Mouse (Mus musculus): ENCODE data around the gene Art4. TPM values are rescaled to one million over a fixed set of nuclear protein-coding genes. Genes with fewer than 3 reads are reported as not detected.

Gene Art4
- polyA plus RNA-seq, 1 experiment from 2014 or later: 0.55 TPM

- peak; percentile 79 for ATAC-seq (ENCODE audit: low FRiP score)
- under 1% methylated on average over 50 of the region's 50 CpGs for WGBS
- peak within 1 kb of the TSS; percentile 66 for H3K4me3 ChIP-seq (replicated peaks)
- H3K9ac ChIP-seq: peak within 1 kb of the TSS; percentile 92
- no peaks in the 10 kb centered on the region for H3K9me3 ChIP-seq
- H3K27ac ChIP-seq: peak within 1 kb of the TSS; percentile 100
- peaks cover 22% of the 10 kb centered on the region for H3K4me1 ChIP-seq
- H3K4me2 ChIP-seq: peak within 1 kb of the TSS; percentile 77
- H3K27me3 ChIP-seq: no peaks in the 10 kb centered on the region
- no peaks in the 10 kb centered on the region for H3K36me3 ChIP-seq (replicated peaks)
These were observed 53.5 kb downstream of the Art4 start, which contains the start of gene Hist4h4 for GRCm38 (mm10) chr6:136803739-136804633. Gene Hist4h4 (minus strand): TSS chr6:136804415.

GRCm38 (mm10) chr6:136803093-136803738, 54.3 kb downstream of the Art4 start:
- Histone ChIP-seq H3K36me3 (replicated peaks) (no peaks in the 10 kb centered on the region), H3K4me1 (peaks cover 19% of the 10 kb centered on the region), H3K9me3 (no peaks in the 10 kb centered on the region), H3K4me3 (replicated peaks) (peak overlapping the region; percentile 66), H3K27me3 (no peaks in the 10 kb centered on the region), H3K27ac (peak overlapping the region; percentile 100), H3K9ac (peak overlapping the region; percentile 92), H3K4me2 (peak overlapping the region; percentile 77)
- WGBS: 25% methylated on average over 12 of the region's 12 CpGs
- ATAC-seq (ENCODE audit: low FRiP score): peak; percentile 1

- Histone ChIP-seq H3K4me1 (peaks cover 13% of the 10 kb centered on the region), H3K36me3 (replicated peaks) (no peaks in the 10 kb centered on the region), H3K4me2 (no peak overlapping the region), H3K27ac (no peak overlapping the region), H3K9me3 (no peaks in the 10 kb centered on the region), H3K4me3 (replicated peaks) (no peak overlapping the region), H3K9ac (no peak overlapping the region), H3K27me3 (no peaks in the 10 kb centered on the region)
- WGBS: 81% methylated on average over 6 of the region's 6 CpGs
- ATAC-seq (ENCODE audit: low FRiP score): no peak
These were observed 56.3 kb downstream of the Art4 start for GRCm38 (mm10) chr6:136801274-136801673.

- Histone ChIP-seq H3K9me3 (no peaks in the 10 kb centered on the region), H3K36me3 (replicated peaks) (no peaks in the 10 kb centered on the region), H3K4me2 (no peak overlapping the region), H3K4me3 (replicated peaks) (no peak overlapping the region), H3K9ac (no peak overlapping the region), H3K27ac (no peak overlapping the region), H3K27me3 (no peaks in the 10 kb centered on the region), H3K4me1 (peaks cover 13% of the 10 kb centered on the region)
- no peak for ATAC-seq (ENCODE audit: low FRiP score)
- 91% methylated on average over 8 of the region's 8 CpGs for WGBS
These were observed 56.8 kb downstream of the Art4 start for GRCm38 (mm10) chr6:136800710-136801109.

Small RNAs within 50 kb of the gene (microRNA-seq; reads per million reads assigned to microRNA genes)
- not detected for gene Gm44364

Other genes with a start within 250 kb of the Art4 start
- gene Plbd1, start 195.8 kb downstream of the Art4 start, polyA plus RNA-seq (2016; fragmentation: Nextera tagmentation; extraction: Ambion mirVana): 0.41 and 1.0 TPM in 2 replicates
- 0.05 and 0.17 TPM in 2 replicates for gene Gucy2c, start 76.0 kb downstream of the Art4 start, polyA plus RNA-seq (2016; fragmentation: Nextera tagmentation; extraction: Ambion mirVana)
- gene Hist4h4, start 53.3 kb downstream of the Art4 start, polyA plus RNA-seq (2016; fragmentation: Nextera tagmentation; extraction: Ambion mirVana): 0.47 and 0.79 TPM in 2 replicates
- gene H2afj, start 49.5 kb downstream of the Art4 start, polyA plus RNA-seq (2016; fragmentation: Nextera tagmentation; extraction: Ambion mirVana): 121 and 128 TPM in 2 replicates
- 1.1 and 1.9 TPM in 2 replicates for gene BC049715, start 30.1 kb downstream of the Art4 start, polyA plus RNA-seq (2016; fragmentation: Nextera tagmentation; extraction: Ambion mirVana)
- gene Wbp11, start 29.5 kb downstream of the Art4 start, polyA plus RNA-seq (2016; fragmentation: Nextera tagmentation; extraction: Ambion mirVana): 137 and 146 TPM in 2 replicates
- 0.24 and 0.52 TPM in 2 replicates for gene Smco3, start 22.3 kb downstream of the Art4 start, polyA plus RNA-seq (2016; fragmentation: Nextera tagmentation; extraction: Ambion mirVana)
- gene Mgp, start 18.1 kb upstream of the Art4 start, polyA plus RNA-seq (2016; fragmentation: Nextera tagmentation; extraction: Ambion mirVana): 6.2 and 7.2 TPM in 2 replicates
- not detected in 2 replicates for gene Erp27, start 64.4 kb upstream of the Art4 start, polyA plus RNA-seq (2016; fragmentation: Nextera tagmentation; extraction: Ambion mirVana)
- gene Pde6h, start 66.1 kb upstream of the Art4 start, polyA plus RNA-seq (2016; fragmentation: Nextera tagmentation; extraction: Ambion mirVana): not detected in 2 replicates
- gene Arhgdib, start 84.2 kb upstream of the Art4 start, polyA plus RNA-seq (2016; fragmentation: Nextera tagmentation; extraction: Ambion mirVana): 18.6 and 22.9 TPM in 2 replicates

Data from forebrain, embryonic 12.5 days (tissue).